Mouse (Mus musculus) heart, adult 2 months (tissue): ENCODE results near the gene Ctnna2. TPM values are rescaled to one million over a fixed set of nuclear protein-coding genes. Genes with fewer than 3 reads are reported as not detected.

ENCODE experiments used
- DNase-seq, 2 experiments: peaks; one replicate each; pipeline ENCODE4 v3.0.0; 2021
- H3K27ac ChIP-seq: fragments of 200-600 bp; 2 replicates; pipeline ENCODE4 v1.8.1; 2022
- H3K27me3 ChIP-seq: fragments of 200-500 bp; 2 replicates; pipeline ENCODE4 v1.6.1; 2012; ENCODE audit warnings: mild to moderate bottlenecking, low read length, inconsistent platforms, mixed read lengths; ENCODE audit not compliant: control insufficient read depth, insufficient read depth
- H3K36me3 ChIP-seq: fragments of 200-500 bp; 2 replicates; pipeline ENCODE4 v1.6.1; 2012; ENCODE audit warnings: low read length, inconsistent platforms; ENCODE audit not compliant: control insufficient read depth, insufficient read depth
- H3K4me1 ChIP-seq: fragments of 200-500 bp; 2 replicates; pipeline ENCODE4 v1.6.1; 2011; ENCODE audit warnings: low read length; ENCODE audit not compliant: control insufficient read depth, insufficient read depth
- H3K4me3 ChIP-seq: fragments of 200-600 bp; 2 replicates; pipeline ENCODE4 v1.8.1; 2022
- H3K79me2 ChIP-seq: fragments of 200-500 bp; replicated peaks from 2 replicates; pipeline ENCODE4 v1.6.1; 2012; ENCODE audit warnings: mild to moderate bottlenecking, inconsistent platforms, low read length, moderate library complexity, mixed read lengths; ENCODE audit not compliant: control insufficient read depth, insufficient read depth
- H3K9ac ChIP-seq: fragments of 200-500 bp; 2 replicates; pipeline ENCODE4 v1.6.1; 2012; ENCODE audit warnings: low read depth, mild to moderate bottlenecking, control low read depth, inconsistent platforms, low read length, mixed read lengths
- CTCF ChIP-seq: fragments of 200-600 bp; IDR thresholded peaks from 2 replicates; pipeline ENCODE4 v1.8.1; 2022; ENCODE audit warnings: antibody characterized with exemption, mild to moderate bottlenecking, moderate library complexity
- EP300 ChIP-seq: fragments of 200-500 bp; IDR thresholded peaks from 2 replicates; pipeline ENCODE4 v1.6.1; 2011; ENCODE audit warnings: low read depth, low read length, control low read depth; ENCODE audit not compliant: insufficient read depth
- POLR2A ChIP-seq: fragments of 200-500 bp; IDR thresholded peaks from 2 replicates; pipeline ENCODE4 v1.6.1; 2011; ENCODE audit warnings: mild to moderate bottlenecking, low read depth, low read length, control low read depth; ENCODE audit not compliant: insufficient read depth
- WGBS: fragments of 180-500 bp; shearing (Covaris S2); methylation state at CpG from one replicate; pipeline ENCODE4 v1.1.7; 2018; 5-methylcytosine and 5-hydroxymethylcytosine counted together
- intact Hi-C: fragments of 180-260 bp; cut with DNase I; formaldehyde crosslinking; loops from one replicate; pipeline ENCODE4 v1.15.1; 2025
- polyA plus RNA-seq: library from polyadenylated mRNA; depleted of rRNA; stranded (reverse); fragments of >200 nt; gene quantifications from 2 replicates; pipeline ENCODE4 v1.2.3, GENCODE M21; 2012
- total RNA-seq, 2 experiments: library from RNA; stranded (reverse); gene quantifications; 2 replicates each; pipeline ENCODE4 v1.2.3; 2021

Ctnna2 gene
- total and polyA plus RNA-seq, 3 experiments = 0.06 TPM; not detected in 2

- Histone ChIP-seq H3K27me3 (no peaks in the 10 kb centered on the region), H3K27ac (no peak overlapping the region), H3K4me3 (no peak overlapping the region), H3K9ac (no peak overlapping the region), H3K4me1 (no peaks in the 10 kb centered on the region), H3K36me3 (no peaks in the 10 kb centered on the region), H3K79me2 (no peaks in the 10 kb centered on the region)
- no peak for TF ChIP-seq CTCF
- no peak for DNase-seq
- 74% methylated on average over 2 of the region's 2 CpGs for WGBS
- intact Hi-C loops = no loop called here
These were observed 929.3 kb downstream of the Ctnna2 start for GRCm38 (mm10) chr6:77050193-77050592.

- H3K4me3 ChIP-seq = no peak overlapping the region
- H3K36me3 ChIP-seq = no peaks in the 10 kb centered on the region
- intact Hi-C loops = no loop called here
- no peak for DNase-seq
- no peaks in the 10 kb centered on the region for H3K79me2 ChIP-seq
- WGBS = 76% methylated on average over 1 of the region's 1 CpGs
- TF ChIP-seq POLR2A = no peak
- no peak for TF ChIP-seq CTCF
- no peak for TF ChIP-seq EP300
- no peaks in the 10 kb centered on the region for H3K27me3 ChIP-seq
- H3K9ac ChIP-seq = no peak overlapping the region
- no peaks in the 10 kb centered on the region for H3K4me1 ChIP-seq
- no peak overlapping the region for H3K27ac ChIP-seq
These were observed 931.9 kb downstream of the Ctnna2 start for GRCm38 (mm10) chr6:77047568-77047967.

DNA sequence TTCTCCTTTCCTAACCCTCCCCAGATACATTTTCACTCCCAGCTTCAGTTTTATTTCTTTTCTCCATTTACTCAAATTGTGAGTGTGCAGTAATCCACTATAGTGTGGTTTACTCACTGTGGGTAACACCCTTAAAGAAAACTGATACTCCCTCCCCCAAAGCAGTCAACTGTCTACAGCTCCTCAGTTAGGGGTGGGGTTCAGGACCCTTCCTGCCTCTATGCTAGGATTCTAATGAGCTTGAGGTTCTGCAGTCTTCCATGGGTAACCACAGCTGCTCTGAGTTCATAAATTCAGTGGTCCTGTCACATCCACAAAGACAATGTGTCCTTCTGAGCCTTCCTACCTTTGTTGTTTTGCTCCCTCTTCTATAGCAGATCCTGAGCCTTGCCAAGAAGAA lies 954.4 kb downstream of the Ctnna2 start:
- H3K27ac ChIP-seq = no peak overlapping the region
- H3K27me3 ChIP-seq = no peaks in the 10 kb centered on the region
- H3K4me1 ChIP-seq = no peaks in the 10 kb centered on the region
- H3K9ac ChIP-seq = no peak overlapping the region
- H3K4me3 ChIP-seq = no peak overlapping the region
- no peak for DNase-seq
- no peaks in the 10 kb centered on the region for H3K79me2 ChIP-seq
- H3K36me3 ChIP-seq = no peaks in the 10 kb centered on the region
- intact Hi-C loops = no loop called here
- no peak for TF ChIP-seq CTCF
- TF ChIP-seq EP300 = no peak
- no peak for TF ChIP-seq POLR2A

DNA sequence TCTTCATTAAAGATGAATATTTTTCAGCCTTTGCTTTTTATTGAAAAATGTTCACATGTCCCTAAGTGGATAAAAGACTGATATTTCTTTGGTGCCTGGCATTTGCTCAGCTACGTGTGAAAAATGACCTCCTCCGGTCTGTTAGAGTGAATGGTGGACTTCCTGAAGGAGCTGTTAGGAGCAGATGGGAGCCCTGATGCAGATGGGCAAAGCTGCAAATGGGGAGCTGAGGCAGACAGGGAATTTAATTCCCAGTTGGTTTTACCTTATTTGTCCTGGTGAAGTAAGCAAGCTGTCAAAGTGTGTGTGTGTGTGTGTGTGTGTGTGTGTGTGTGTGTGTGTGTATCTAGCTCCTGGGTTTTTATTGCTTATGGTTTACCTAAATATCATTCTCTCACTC lies 966.3 kb downstream of the Ctnna2 start:
- Histone ChIP-seq H3K27ac (no peak overlapping the region), H3K79me2 (no peaks in the 10 kb centered on the region), H3K9ac (no peak overlapping the region), H3K36me3 (no peaks in the 10 kb centered on the region), H3K4me3 (no peak overlapping the region), H3K4me1 (no peaks in the 10 kb centered on the region), H3K27me3 (no peaks in the 10 kb centered on the region)
- DNase-seq = no peak
- intact Hi-C loops = no loop called here
- TF ChIP-seq EP300 = no peak
- no peak for TF ChIP-seq POLR2A
- no peak for TF ChIP-seq CTCF
- WGBS = 72% methylated on average over 2 of the region's 2 CpGs

- 70% methylated on average over 1 of the region's 1 CpGs for WGBS
- DNase-seq = no peak
- intact Hi-C loops = no loop called here
- H3K4me1 ChIP-seq = no peaks in the 10 kb centered on the region
- no peak overlapping the region for H3K27ac ChIP-seq
- no peaks in the 10 kb centered on the region for H3K27me3 ChIP-seq
- H3K4me3 ChIP-seq = no peak overlapping the region
- no peaks in the 10 kb centered on the region for H3K36me3 ChIP-seq
- no peaks in the 10 kb centered on the region for H3K79me2 ChIP-seq
- no peak for TF ChIP-seq EP300
- TF ChIP-seq POLR2A = no peak
- TF ChIP-seq CTCF = no peak
- no peak overlapping the region for H3K9ac ChIP-seq
These were observed 968.5 kb downstream of the Ctnna2 start for GRCm38 (mm10) chr6:77011001-77011400.

GRCm38 (mm10) chr6:76992128-76992527 lies 987.4 kb downstream of the Ctnna2 start:
- WGBS = 54% methylated on average over 3 of the region's 3 CpGs
- H3K4me3 ChIP-seq = no peak overlapping the region
- no peak for DNase-seq
- no peaks in the 10 kb centered on the region for H3K36me3 ChIP-seq
- intact Hi-C loops = no loop called here
- H3K9ac ChIP-seq = no peak overlapping the region
- no peak overlapping the region for H3K27ac ChIP-seq
- H3K79me2 ChIP-seq = no peaks in the 10 kb centered on the region
- no peak for TF ChIP-seq CTCF
- H3K4me1 ChIP-seq = no peaks in the 10 kb centered on the region
- H3K27me3 ChIP-seq = no peaks in the 10 kb centered on the region

DNA sequence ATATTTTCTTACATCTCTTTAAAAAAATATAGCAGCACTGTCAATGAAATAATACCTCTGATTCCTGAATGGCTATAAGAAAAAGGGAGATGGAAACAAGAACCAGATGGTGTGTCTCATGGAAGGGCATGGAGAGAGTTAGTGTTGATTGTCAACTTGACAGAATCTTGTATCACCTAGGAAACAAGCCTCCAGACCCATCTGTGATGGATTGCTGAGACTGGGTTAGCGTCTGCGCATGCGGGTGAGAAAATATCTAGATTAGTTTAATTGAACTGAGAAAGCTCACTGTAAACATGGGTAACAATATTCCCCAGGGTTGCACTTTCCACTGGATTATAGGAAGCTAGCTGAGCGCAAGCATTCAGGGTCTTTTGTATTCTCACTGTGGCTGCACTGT lies 994.7 kb downstream of the Ctnna2 start:
- intact Hi-C loops = no loop called here
- TF ChIP-seq EP300 = no peak
- no peak for TF ChIP-seq POLR2A
- TF ChIP-seq CTCF = no peak
- WGBS = 62% methylated on average over 4 of the region's 4 CpGs
- Histone ChIP-seq H3K4me1 (no peaks in the 10 kb centered on the region), H3K4me3 (no peak overlapping the region), H3K9ac (no peak overlapping the region), H3K27ac (no peak overlapping the region), H3K79me2 (no peaks in the 10 kb centered on the region), H3K27me3 (0 out of 2 replicates have a peak, but pooled peaks cover 2% of the 10 kb centered on the region), H3K36me3 (no peaks in the 10 kb centered on the region)
- DNase-seq = no peak
